8 mouse cellular contexts compared by ENCODE assay signal in the genomic region with DNA sequence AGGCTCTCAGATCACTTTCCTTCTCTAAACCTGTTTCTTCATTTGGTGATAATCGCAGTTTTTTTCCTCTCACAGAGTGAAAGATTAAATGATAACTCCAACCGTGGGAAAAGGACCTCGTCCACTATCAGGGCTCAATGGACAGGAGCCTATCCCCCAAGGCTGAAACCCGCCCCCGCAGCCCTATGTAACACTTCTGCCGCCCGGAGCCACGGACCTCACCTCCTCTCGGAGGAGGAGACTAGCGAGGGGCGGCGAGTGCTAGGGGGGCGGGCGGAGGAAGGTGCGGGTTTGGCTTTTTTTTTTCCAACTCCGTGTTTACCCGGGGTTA. TPM values are rescaled to one million over a fixed set of nuclear protein-coding genes. Genes with fewer than 3 reads are reported as not detected.
DNase-seq lines count a peak whose midpoint lies in the region; ATAC-seq and TF ChIP-seq lines count a peak whose summit lies in the region.

No protein-coding gene starts in this region.

- H3K36me3 ChIP-seq in heart, embryonic 13.5 days = peaks cover 5% of the 10 kb centered on the region; the same call in 1 of the 2 replicates
- H3K36me3 ChIP-seq in ES-E14 (ENCODE audit: control insufficient read depth, insufficient read depth, low read length, poor library complexity, severe bottlenecking) (no peaks in the 10 kb centered on the region), macrophage (ENCODE audit: inconsistent target) (no peaks in the 10 kb centered on the region)
- H3K36me3 ChIP-seq in forebrain, embryonic 16.5 days (ENCODE audit: control insufficient read depth, insufficient read depth) = no peaks in the 10 kb centered on the region

- H3K4me1 ChIP-seq in heart, embryonic 13.5 days = peaks cover 5% of the 10 kb centered on the region; the same call in 1 of the 2 replicates
- H3K4me1 ChIP-seq in ES-E14 (ENCODE audit: control insufficient read depth in 2 of 2, insufficient read depth in 2 of 2, low read length in 2 of 2, poor library complexity in 1 of 2) = peaks cover 0 to 2% of the 10 kb centered on the region in 2 experiments; a peak in 2 of 4 replicates
- no peaks in the 10 kb centered on the region; the same call in 1 of the 2 replicates for H3K4me1 ChIP-seq in forebrain, embryonic 16.5 days (replicated peaks; ENCODE audit: control insufficient read depth, insufficient read depth, low read length)

- no peaks in the 10 kb centered on the region for H3K27me3 ChIP-seq in heart, embryonic 13.5 days (replicated peaks)
- no peaks in the 10 kb centered on the region for H3K27me3 ChIP-seq in forebrain, embryonic 16.5 days (replicated peaks; ENCODE audit: control insufficient read depth, insufficient read depth, low read length)

- H3K9ac ChIP-seq in heart, embryonic 13.5 days = peak overlapping the region; percentile 78
- H3K9ac ChIP-seq in ES-E14 (ENCODE audit: insufficient read depth, low read depth, low read length, poor library complexity, severe bottlenecking) = peak overlapping the region; percentile 88
- H3K9ac ChIP-seq in forebrain, embryonic 16.5 days (replicated peaks; ENCODE audit: low read depth, low read length) = peak overlapping the region; percentile 72

- peak overlapping the region; percentile 67 for H3K4me3 ChIP-seq in heart, embryonic 13.5 days
- H3K4me3 ChIP-seq in ES-E14 (ENCODE audit: insufficient read depth in 1 of 2, low read depth in 1 of 2, low read length in 2 of 2, poor library complexity in 1 of 2, severe bottlenecking in 1 of 2) = peak overlapping the region; percentile 92 to 96
- H3K4me3 ChIP-seq in forebrain, embryonic 16.5 days (replicated peaks; ENCODE audit: low read length) = peak overlapping the region; percentile 69
- H3K4me3 ChIP-seq in macrophage (ENCODE audit: inconsistent target) = peak overlapping the region; percentile 76

- peak; percentile 29; the same call in 1 of the 2 replicates for ATAC-seq in heart, embryonic 13.5 days (ENCODE audit: extremely low read depth, insufficient number of reproducible peaks, low FRiP score, low TSS enrichment)
- ATAC-seq in forebrain, embryonic 16.5 days = no peak
- ATAC-seq in megakaryocyte progenitor cell, adult 5-6 weeks (replicated peaks; ENCODE audit: poor library complexity) = no peak

- H3K9me3 ChIP-seq in heart, embryonic 13.5 days = no peaks in the 10 kb centered on the region
- no peaks in the 10 kb centered on the region for H3K9me3 ChIP-seq in ES-E14 (ENCODE audit: control insufficient read depth, insufficient read depth, low read depth, low read length)
- no peaks in the 10 kb centered on the region for H3K9me3 ChIP-seq in forebrain, embryonic 16.5 days (ENCODE audit: control insufficient read depth, low read length)

- 11% methylated on average over 17 of the region's 17 CpGs for WGBS in heart, embryonic 13.5 days
- WGBS in forebrain, embryonic 16.5 days = 18% methylated on average over 17 of the region's 17 CpGs
- 18% methylated on average over 2 of the region's 17 CpGs for WGBS in macrophage (ENCODE audit: missing documents)

- peak overlapping the region; percentile 58 for H3K4me2 ChIP-seq in heart, embryonic 13.5 days
- H3K4me2 ChIP-seq in forebrain, embryonic 16.5 days (ENCODE audit: low read length) = peak overlapping the region; percentile 46

- in situ Hi-C loops in ES-E14 (cut with MboI; ENCODE audit: low sequenced_read_pairs in 2 of 2, unreplicated experiment in 2 of 2) = no loop called here

- peaks cover 30% of the 10 kb centered on the region; the same call in 1 of the 2 replicates for H3K79me2 ChIP-seq in macrophage (ENCODE audit: inconsistent target)

- no peak for DNase-seq in heart, postnatal 14 days
- DNase-seq in ES-E14 (ENCODE audit: low read depth, low spot score) = no peak
- no peak for DNase-seq in adrenal gland, postnatal 36 days
- no peak for DNase-seq in left cerebral cortex, postnatal 36 days (ENCODE audit: low spot score in 2 of 2)

- H3K27ac ChIP-seq in heart, embryonic 13.5 days (replicated peaks) = peak overlapping the region; percentile 99
- peak overlapping the region; percentile 88 for H3K27ac ChIP-seq in ES-E14 (ENCODE audit: insufficient read depth, low read depth, low read length, poor library complexity, severe bottlenecking)
- H3K27ac ChIP-seq in forebrain, embryonic 16.5 days (ENCODE audit: low read length) = peak overlapping the region; percentile 95
- H3K27ac ChIP-seq in macrophage = peak overlapping the region; percentile 66

- intact Hi-C loops in heart, postnatal 14 days (cut with DNase I) = loop anchor here (5.0 kb wide), 1 partner anchor 178 kb away; a partner anchor contains a TSS
- intact Hi-C loops in left cerebral cortex, postnatal 36 days (cut with DNase I) = loop anchor here (2.0 to 10.0 kb wide), 2 partner anchors 175 to 283 kb away; a partner anchor contains a TSS

TF ChIP-seq in ES-E14, 5 proteins besides CTCF, POLR2A, EP300 and RAD21:
- TF ChIP-seq CHD2 (IDR thresholded peaks at IDR 0.05; ENCODE audit: low read depth, low read length) = no peak
- no peak for TF ChIP-seq MAFK (IDR thresholded peaks at IDR 0.05; ENCODE audit: insufficient read depth, low read depth, low read length)
- TF ChIP-seq ZNF384 (IDR thresholded peaks at IDR 0.05; ENCODE audit: low read depth, low read length) = no peak
- TF ChIP-seq HCFC1 (IDR thresholded peaks at IDR 0.05; ENCODE audit: borderline replicate concordance, insufficient read depth, low read length) = no peak
- no peak for TF ChIP-seq ZC3H11A (IDR thresholded peaks at IDR 0.05; ENCODE audit: borderline replicate concordance, low read depth, low read length)

RNA-seq across cellular contexts. Expression of a gene that starts 0.4 kb away (rescaled TPM):
- 11.0 and 11.4 TPM in 2 replicates for polyA plus RNA-seq in heart, embryonic 13.5 days (2015; fragmentation: Nextera tagmentation; extraction: Ambion mirVana)
- 10 to 100 TPM; 21.8 to 22.6 TPM for total RNA-seq in heart, postnatal 14 days (2021)
- total RNA-seq in ES-E14 (2012; rRNA removed) = 12.9 and 13.3 TPM in 2 replicates
- 24.5 and 28.0 TPM in 2 replicates for polyA plus RNA-seq in forebrain, embryonic 16.5 days (2015; fragmentation: Nextera tagmentation; extraction: Ambion mirVana)
- total RNA-seq in macrophage (2018; cell fraction: chromatin; rRNA removed) = 100 to 1,000 TPM in 12 of 26 experiments, 10 to 100 TPM in 14; 32.9 to 170 (median 98.7) TPM
- 10 to 100 TPM; 14.6 to 27.1 (median 20.8) TPM for total RNA-seq in macrophage (2018; cell fraction: cytosol; rRNA removed)
- total RNA-seq in macrophage (2018; cell fraction: nucleus; rRNA removed) = 10 to 100 TPM; 27.4 to 97.0 (median 52.0) TPM
- 13.9 to 24.0 TPM (median 15.0 TPM) in 3 replicates for polyA plus RNA-seq in macrophage (2018)
- 10 to 100 TPM; 26.5 to 29.9 TPM for total RNA-seq in adrenal gland, postnatal 36 days (2021)
- total RNA-seq in megakaryocyte progenitor cell, adult 5-6 weeks (2015) = 30.6 and 34.3 TPM in 2 replicates
- 20.4 and 22.1 TPM in 2 replicates for total RNA-seq in megakaryocyte progenitor cell, adult 5-6 weeks (2017)
- total RNA-seq in left cerebral cortex, postnatal 36 days (2021) = 10 to 100 TPM; 25.0 to 35.9 TPM
